Mouse (Mus musculus) bone marrow macrophage, adult 2 months (primary cell): ENCODE measurements at regions not wholly inside any gene's neighbourhood (a gene's known extent, or its start where the extent isn't known, plus 50 kb on each side); places are given as distances from the start of the nearest gene placed in this dataset.

Source experiments
- H3K27ac ChIP-seq: 2 replicates; pipeline ENCODE4 v1.5.1; 2012; ENCODE audit warnings: low read depth, low read length; ENCODE audit not compliant: insufficient read depth
- H3K4me1 ChIP-seq: 2 replicates; pipeline ENCODE4 v1.6.1; 2012; ENCODE audit warnings: low read length; ENCODE audit not compliant: control insufficient read depth, insufficient read depth
- H3K4me3 ChIP-seq: 2 replicates; pipeline ENCODE4 v1.5.1; 2012; ENCODE audit warnings: mild to moderate bottlenecking, low read length, moderate library complexity; ENCODE audit not compliant: insufficient read depth
- CTCF ChIP-seq: IDR thresholded peaks from 2 replicates; pipeline ENCODE4 v1.5.1; 2012; ENCODE audit warnings: low read depth, mild to moderate bottlenecking, low read length, moderate library complexity
- POLR2A ChIP-seq: IDR thresholded peaks from 2 replicates; pipeline ENCODE4 v1.6.1; 2012; ENCODE audit warnings: mild to moderate bottlenecking, low read depth, low read length, borderline replicate concordance

DNA sequence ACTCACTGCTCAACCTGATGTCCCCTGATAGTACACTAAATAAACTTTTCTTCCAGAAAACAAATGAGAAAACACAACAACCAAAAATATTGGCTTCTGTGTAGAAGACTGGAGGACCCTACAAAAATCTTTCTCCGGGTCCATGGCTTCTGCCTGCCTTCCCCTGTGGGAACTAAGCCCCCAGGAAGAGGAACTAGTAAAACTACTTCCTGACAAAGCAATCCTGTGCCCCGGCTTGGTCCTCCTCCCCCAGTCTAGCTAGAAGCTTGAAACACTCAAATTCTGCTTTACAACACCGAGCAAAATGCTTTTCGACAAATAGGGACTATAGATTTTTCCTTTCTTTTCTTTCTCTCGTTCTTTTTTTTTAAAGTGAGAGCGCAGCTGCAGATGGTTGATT lies 51.3 kb upstream of the Mki67 start:
- Histone ChIP-seq H3K27ac (no peak overlapping the region), H3K4me3 (no peak overlapping the region), H3K4me1 (peaks cover 18% of the 10 kb centered on the region)
- TF ChIP-seq POLR2A: no peak
- TF ChIP-seq CTCF: no peak

DNA sequence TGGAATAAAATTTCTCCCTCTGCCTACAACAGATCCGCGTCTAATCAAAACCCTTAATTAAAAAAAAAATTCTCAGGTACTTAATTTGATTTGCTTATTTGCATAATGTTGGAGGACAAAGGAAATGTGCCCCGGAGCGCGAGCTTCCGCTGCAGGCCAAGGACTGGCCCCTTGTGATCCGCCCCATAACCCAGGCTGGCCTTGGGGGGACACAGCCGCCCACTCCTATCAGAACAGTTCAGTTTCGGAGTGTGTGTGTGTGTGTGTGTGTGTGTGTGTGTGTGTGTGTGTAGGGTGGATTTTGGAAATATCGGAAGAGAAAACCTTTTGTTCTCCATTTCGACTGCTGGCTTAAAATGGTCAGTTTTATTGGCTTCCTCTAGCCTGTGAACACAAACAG lies 51.9 kb upstream of the Mki67 start:
- H3K4me3 ChIP-seq: no peak overlapping the region
- peaks cover 18% of the 10 kb centered on the region for H3K4me1 ChIP-seq
- no peak overlapping the region for H3K27ac ChIP-seq
- TF ChIP-seq POLR2A (no peak), CTCF (no peak)

- peaks cover 23% of the 10 kb centered on the region for H3K4me1 ChIP-seq
- H3K4me3 ChIP-seq: no peak overlapping the region
- peak; percentile 83 for TF ChIP-seq CTCF
- no peak for TF ChIP-seq POLR2A
- H3K27ac ChIP-seq: no peak overlapping the region
These were observed 52.4 kb upstream of the Mki67 start for GRCm38 (mm10) chr7:135768592-135768991.

- peaks cover 28% of the 10 kb centered on the region for H3K4me1 ChIP-seq
- TF ChIP-seq POLR2A (no peak), CTCF (no peak)
- no peak overlapping the region for H3K27ac ChIP-seq
- H3K4me3 ChIP-seq: no peak overlapping the region
These were observed 53.0 kb upstream of the Mki67 start for GRCm38 (mm10) chr7:135769082-135769673.

- TF ChIP-seq POLR2A: no peak
- no peak for TF ChIP-seq CTCF
- Histone ChIP-seq H3K27ac (no peak overlapping the region), H3K4me3 (no peak overlapping the region), H3K4me1 (peaks cover 31% of the 10 kb centered on the region)
These were observed 53.9 kb upstream of the Mki67 start for GRCm38 (mm10) chr7:135770051-135770450.

DNA sequence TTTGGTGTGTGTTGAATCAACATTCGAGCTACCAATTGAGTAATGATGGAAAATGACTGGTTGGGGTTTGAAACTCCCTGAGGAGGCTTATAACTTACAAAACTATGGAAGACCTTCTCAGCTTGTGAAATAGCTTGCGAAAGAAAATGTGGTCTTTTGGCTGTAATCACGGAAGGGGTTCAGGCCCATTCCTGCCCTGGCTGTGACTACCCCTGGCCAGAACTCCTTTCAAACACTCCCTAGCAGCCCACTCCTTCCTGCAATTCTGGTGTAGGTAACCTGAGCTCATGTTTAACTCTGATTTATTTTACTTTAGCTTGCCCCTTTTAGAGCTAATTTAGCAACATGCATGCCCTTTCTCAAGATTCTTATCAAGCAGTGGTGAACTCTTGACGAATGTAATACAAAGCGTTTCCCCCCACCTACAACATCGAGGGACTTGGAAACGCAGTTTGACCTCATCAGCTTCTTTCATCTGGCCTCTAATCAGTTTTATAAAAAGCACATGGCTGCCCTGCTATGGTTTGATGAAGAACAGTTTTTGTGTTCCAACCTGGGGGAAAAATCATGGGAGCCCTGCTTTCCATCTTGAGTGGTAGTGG lies 59.8 kb upstream of the Mki67 start:
- Histone ChIP-seq H3K4me3 (no peak overlapping the region), H3K27ac (no peak overlapping the region), H3K4me1 (peaks cover 20% of the 10 kb centered on the region)
- TF ChIP-seq CTCF (no peak), POLR2A (no peak)

GRCm38 (mm10) chr7:135790167-135790566 lies 74.0 kb upstream of the Mki67 start:
- Histone ChIP-seq H3K4me3 (no peak overlapping the region), H3K4me1 (no peaks in the 10 kb centered on the region)
- TF ChIP-seq POLR2A: no peak
- no peak for TF ChIP-seq CTCF

GRCm38 (mm10) chr7:135790978-135791377 lies 74.8 kb upstream of the Mki67 start:
- no peak overlapping the region for H3K4me3 ChIP-seq
- no peak for TF ChIP-seq POLR2A
- TF ChIP-seq CTCF: peak; percentile 77
- no peaks in the 10 kb centered on the region for H3K4me1 ChIP-seq
- no peak overlapping the region for H3K27ac ChIP-seq

More at GRCm38 (mm10) chr7:135790167-135790566, 74.0 kb upstream of the Mki67 start:
- no peak overlapping the region for H3K27ac ChIP-seq

GRCm38 (mm10) chr7:135791953-135792690 lies 76.0 kb upstream of the Mki67 start:
- Histone ChIP-seq H3K27ac (no peak overlapping the region), H3K4me1 (no peaks in the 10 kb centered on the region), H3K4me3 (no peak overlapping the region)
- TF ChIP-seq CTCF (0 out of 2 replicates have a peak, but pooled peaks have one; percentile 20), POLR2A (no peak)

GRCm38 (mm10) chr7:135792918-135793317 lies 76.8 kb upstream of the Mki67 start:
- Histone ChIP-seq H3K4me3 (no peak overlapping the region), H3K27ac (no peak overlapping the region), H3K4me1 (no peaks in the 10 kb centered on the region)
- TF ChIP-seq CTCF (peak; percentile 95), POLR2A (no peak)
